Mouse (Mus musculus): ENCODE measurements around the gene Pex10. TPM values are rescaled to one million over a fixed set of nuclear protein-coding genes. Genes with fewer than 3 reads are reported as not detected.
A peak's percentile ranks its signal among the peaks of the same experiment; 100 is the strongest.

Gene Pex10
- polyA plus RNA-seq, 1 experiment from 2014 or later = 19.7 TPM

DNA sequence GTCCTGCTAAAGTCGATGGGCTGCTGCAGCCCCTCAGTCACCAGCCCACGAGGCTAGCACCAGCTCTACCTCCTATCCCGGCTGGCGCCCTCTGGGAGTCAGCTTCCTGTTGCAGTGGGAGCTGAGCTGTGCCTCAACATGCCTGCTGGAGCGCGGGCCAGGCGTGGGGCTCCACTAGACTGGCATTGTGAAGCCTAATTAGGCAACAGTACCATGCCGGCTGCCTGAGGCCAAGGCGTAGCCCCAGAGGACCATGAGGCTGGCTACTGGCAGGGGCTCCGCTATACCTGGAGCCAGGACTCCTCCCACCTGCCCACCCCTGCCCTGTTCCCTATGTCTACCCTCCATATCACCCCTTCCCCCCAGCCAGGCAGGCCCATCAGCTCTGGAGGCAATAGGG is 10.1 kb upstream of the Pex10 start, which contains the start of gene Plch2:
Gene Plch2, minus strand, starts transcription at position 61 of the 400 bp plus-strand sequence.
- Histone ChIP-seq H3K9me3 (replicated peaks; ENCODE audit: low read length) (no peaks in the 10 kb centered on the region), H3K27me3 (ENCODE audit: insufficient read depth, low read length) (no peaks in the 10 kb centered on the region), H3K4me1 (replicated peaks; ENCODE audit: insufficient read depth, low read length) (no peaks in the 10 kb centered on the region; the same call in 1 of the 2 replicates), H3K9ac (ENCODE audit: low read depth, low read length) (no peak within 1 kb of the TSS), H3K4me3 (replicated peaks; ENCODE audit: low read depth, low read length) (no peak within 1 kb of the TSS), H3K27ac (no peak within 1 kb of the TSS), H3K36me3 (ENCODE audit: insufficient read depth, low read length) (no peaks in the 10 kb centered on the region), H3K4me2 (ENCODE audit: low read length) (no peak within 1 kb of the TSS)
- DNase-seq (ENCODE audit: low spot score) = no peak
- no peak; the same call in 1 of the 2 replicates for ATAC-seq (replicated peaks; ENCODE audit: low FRiP score, low read depth)
- TF ChIP-seq CTCF (IDR thresholded peaks at IDR 0.05; ENCODE audit: low read depth) = no peak
- WGBS = 58% methylated on average over 10 of the region's 10 CpGs

DNA sequence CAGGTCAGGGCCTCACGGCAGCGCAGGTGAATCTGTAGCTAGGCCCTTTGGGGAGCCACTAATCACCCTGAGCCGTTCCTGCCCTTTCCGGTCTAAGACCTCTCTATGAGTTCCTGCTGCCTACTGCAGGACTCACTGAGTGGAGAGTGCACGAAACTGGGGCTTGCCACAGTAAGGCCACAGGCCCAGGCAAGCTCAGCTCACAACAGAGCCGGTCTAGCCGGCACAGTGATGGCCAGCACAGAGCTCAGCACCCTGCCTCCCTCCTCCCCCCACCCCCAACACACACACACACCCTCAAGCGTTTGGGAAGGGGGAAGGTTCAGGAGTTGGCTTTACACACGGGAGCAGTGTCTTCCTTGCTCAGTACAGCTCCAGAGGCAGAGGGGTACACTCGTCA is 8.5 kb upstream of the Pex10 start:
- Histone ChIP-seq H3K27me3 (ENCODE audit: insufficient read depth, low read length) (no peaks in the 10 kb centered on the region), H3K4me1 (replicated peaks; ENCODE audit: insufficient read depth, low read length) (no peaks in the 10 kb centered on the region; the same call in 1 of the 2 replicates), H3K9me3 (replicated peaks; ENCODE audit: low read length) (no peaks in the 10 kb centered on the region), H3K27ac (no peak overlapping the region), H3K36me3 (ENCODE audit: insufficient read depth, low read length) (no peaks in the 10 kb centered on the region), H3K4me3 (replicated peaks; ENCODE audit: low read depth, low read length) (no peak overlapping the region), H3K4me2 (ENCODE audit: low read length) (no peak overlapping the region), H3K9ac (ENCODE audit: low read depth, low read length) (no peak overlapping the region)
- no peak for TF ChIP-seq CTCF (IDR thresholded peaks at IDR 0.05; ENCODE audit: low read depth)
- DNase-seq (ENCODE audit: low spot score) = no peak
- 31% methylated on average over 10 of the region's 10 CpGs for WGBS
- no peak for ATAC-seq (replicated peaks; ENCODE audit: low FRiP score, low read depth)

DNA sequence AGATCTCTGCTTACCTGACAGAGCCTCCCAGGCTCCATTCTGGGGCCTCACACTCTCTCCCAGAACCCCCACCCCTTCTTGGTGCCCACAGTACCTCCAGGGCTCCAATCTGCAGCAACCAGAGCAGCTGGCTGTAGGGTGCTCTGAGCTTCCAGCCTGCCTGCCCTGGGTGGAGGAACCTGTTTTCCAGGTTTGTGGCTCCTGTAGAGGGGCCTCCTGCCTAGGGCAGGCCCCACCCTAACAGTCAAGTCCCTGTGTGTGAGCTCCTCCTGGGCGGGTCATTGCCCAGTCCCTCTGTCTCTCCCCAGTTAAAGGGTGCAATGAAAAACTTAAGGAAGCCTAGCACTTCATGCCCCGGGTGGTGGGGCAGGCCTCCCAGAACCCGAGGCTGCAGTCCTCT is 2.9 kb upstream of the Pex10 start:
- DNase-seq (ENCODE audit: low spot score) (no peak), ATAC-seq (replicated peaks; ENCODE audit: low FRiP score, low read depth) (no peak; the same call in 1 of the 2 replicates)
- Histone ChIP-seq H3K27me3 (ENCODE audit: insufficient read depth, low read length) (no peaks in the 10 kb centered on the region), H3K9ac (ENCODE audit: low read depth, low read length) (0 out of 2 replicates have a peak overlapping the region, but pooled peaks have one; percentile 18), H3K9me3 (replicated peaks; ENCODE audit: low read length) (no peaks in the 10 kb centered on the region), H3K27ac (peak overlapping the region; percentile 73), H3K36me3 (ENCODE audit: insufficient read depth, low read length) (no peaks in the 10 kb centered on the region), H3K4me3 (replicated peaks; ENCODE audit: low read depth, low read length) (no peak overlapping the region), H3K4me1 (replicated peaks; ENCODE audit: insufficient read depth, low read length) (peaks cover 9% of the 10 kb centered on the region), H3K4me2 (ENCODE audit: low read length) (no peak overlapping the region)
- TF ChIP-seq CTCF (IDR thresholded peaks at IDR 0.05; ENCODE audit: low read depth) = no peak
- 27% methylated on average over 3 of the region's 3 CpGs for WGBS

DNA sequence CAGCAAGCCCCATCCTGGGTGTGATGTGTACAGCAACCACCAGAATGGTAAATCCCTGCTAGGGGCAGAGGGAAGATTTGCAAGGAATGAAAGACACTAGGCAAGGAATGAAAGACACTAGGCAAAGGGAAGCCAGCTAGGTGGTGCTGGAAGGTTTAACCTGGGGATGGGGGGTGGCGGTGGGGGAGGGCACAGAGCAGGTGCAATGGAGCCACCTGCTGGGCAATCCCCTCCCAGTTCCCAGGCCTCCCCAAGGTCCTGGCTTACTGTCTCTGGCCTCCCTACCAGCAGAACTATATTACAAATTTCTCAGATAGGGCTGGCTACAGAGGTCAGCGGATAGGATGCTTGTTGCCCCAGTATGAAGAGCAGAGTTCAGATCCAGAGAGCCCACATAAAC is 2.3 kb upstream of the Pex10 start:
- no peak for ATAC-seq (replicated peaks; ENCODE audit: low FRiP score, low read depth)
- WGBS = 66% methylated on average over 2 of the region's 2 CpGs
- Histone ChIP-seq H3K27ac (peak overlapping the region; percentile 73), H3K27me3 (ENCODE audit: insufficient read depth, low read length) (no peaks in the 10 kb centered on the region), H3K9ac (ENCODE audit: low read depth, low read length) (no peak overlapping the region), H3K4me2 (ENCODE audit: low read length) (no peak overlapping the region), H3K4me1 (replicated peaks; ENCODE audit: insufficient read depth, low read length) (peaks cover 9% of the 10 kb centered on the region), H3K4me3 (replicated peaks; ENCODE audit: low read depth, low read length) (no peak overlapping the region), H3K36me3 (ENCODE audit: insufficient read depth, low read length) (no peaks in the 10 kb centered on the region), H3K9me3 (replicated peaks; ENCODE audit: low read length) (no peaks in the 10 kb centered on the region)
- no peak for DNase-seq (ENCODE audit: low spot score)
- peak; percentile 48; the same call in 1 of the 2 replicates for TF ChIP-seq CTCF (IDR thresholded peaks at IDR 0.05; ENCODE audit: low read depth)

- Histone ChIP-seq H3K27ac (peak overlapping the region; percentile 67), H3K4me1 (replicated peaks; ENCODE audit: insufficient read depth, low read length) (peaks cover 9% of the 10 kb centered on the region), H3K9me3 (replicated peaks; ENCODE audit: low read length) (no peaks in the 10 kb centered on the region), H3K36me3 (ENCODE audit: insufficient read depth, low read length) (peaks cover 15% of the 10 kb centered on the region), H3K4me2 (ENCODE audit: low read length) (peak overlapping the region; percentile 90), H3K4me3 (replicated peaks; ENCODE audit: low read depth, low read length) (peak overlapping the region; percentile 64), H3K27me3 (ENCODE audit: insufficient read depth, low read length) (no peaks in the 10 kb centered on the region), H3K9ac (ENCODE audit: low read depth, low read length) (0 out of 2 replicates have a peak overlapping the region, but pooled peaks have one; percentile 3)
- 4% methylated on average over 15 of the region's 15 CpGs for WGBS
- TF ChIP-seq CTCF (IDR thresholded peaks at IDR 0.05; ENCODE audit: low read depth) = peak; percentile 93
- ATAC-seq (replicated peaks; ENCODE audit: low FRiP score, low read depth) (peak; percentile 53), DNase-seq (ENCODE audit: low spot score) (peak; percentile 93)
Measured at GRCm38 (mm10) chr4:155065970-155066833, 614 bp upstream of the Pex10 start.

- no peak for TF ChIP-seq CTCF (IDR thresholded peaks at IDR 0.05; ENCODE audit: low read depth)
- ATAC-seq (replicated peaks; ENCODE audit: low FRiP score, low read depth) (no peak), DNase-seq (ENCODE audit: low spot score) (no peak)
- no peaks in the 10 kb centered on the region for H3K9me3 ChIP-seq (replicated peaks; ENCODE audit: low read length)
- H3K9ac ChIP-seq (ENCODE audit: low read depth, low read length) = no peak overlapping the region
- peak overlapping the region; percentile 90; the same call in 1 of the 2 replicates for H3K4me2 ChIP-seq (ENCODE audit: low read length)
- peaks cover 27% of the 10 kb centered on the region for H3K36me3 ChIP-seq (ENCODE audit: insufficient read depth, low read length)
- no peak overlapping the region for H3K4me3 ChIP-seq (replicated peaks; ENCODE audit: low read depth, low read length)
- no peak overlapping the region for H3K27ac ChIP-seq
- peaks cover 9% of the 10 kb centered on the region for H3K4me1 ChIP-seq (replicated peaks; ENCODE audit: insufficient read depth, low read length)
- H3K27me3 ChIP-seq (ENCODE audit: insufficient read depth, low read length) = no peaks in the 10 kb centered on the region
- WGBS = 92% methylated on average over 20 of the region's 20 CpGs
Measured at GRCm38 (mm10) chr4:155068357-155068972, 1.6 kb downstream of the Pex10 start.

Measured in kidney, postnatal 0 days (tissue).